Mouse (Mus musculus) retina, postnatal 7 days (tissue): ENCODE measurements around the gene Anapc5.

ENCODE experiments used
- DNase-seq: peaks from one replicate; pipeline ENCODE4 v3.0.0-alpha.2; 2012; ENCODE audit warnings: low read depth, low spot score

Anapc5 gene

GRCm38 (mm10) chr5:122799379-122800344, 21.5 kb downstream of the Anapc5 start:
- DNase-seq: no peak

DNA sequence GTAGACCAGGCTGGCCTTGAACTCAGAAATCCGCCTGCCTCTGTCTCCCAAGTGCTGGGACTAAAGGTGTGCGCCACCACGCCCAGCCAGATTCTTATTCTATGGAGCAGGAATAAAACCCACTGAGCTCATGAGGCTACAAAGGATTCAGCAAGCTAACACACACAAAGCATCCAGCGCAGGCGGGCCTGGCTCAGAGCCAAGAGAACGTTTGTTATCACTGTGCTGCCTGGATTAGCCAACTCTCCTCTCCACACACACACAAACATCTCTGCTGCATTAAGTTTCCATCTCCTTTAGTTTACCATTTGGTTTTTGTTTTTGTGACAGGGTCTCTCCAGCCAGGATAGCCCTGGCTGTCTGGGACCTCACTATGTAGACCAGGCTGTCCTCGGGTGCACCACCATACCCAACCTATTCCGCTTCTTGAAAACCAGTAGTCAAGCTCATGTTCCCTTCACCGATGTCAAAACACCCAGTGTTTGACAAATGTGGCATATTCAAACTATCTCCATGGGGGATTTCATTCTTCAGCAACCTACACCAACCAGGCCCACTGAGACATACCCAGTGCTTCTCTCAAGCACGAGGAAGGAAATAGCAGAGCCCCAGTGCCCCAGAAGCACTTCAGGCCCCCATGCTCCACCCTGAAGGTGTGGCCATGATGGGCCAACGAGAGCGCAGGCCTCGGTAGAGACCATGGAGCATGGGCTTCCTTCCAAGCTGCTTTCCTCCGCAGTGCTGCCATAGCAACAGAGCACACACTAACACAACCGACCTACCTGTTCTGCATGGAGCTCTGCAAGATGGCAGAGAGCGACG, 22.4 kb downstream of the Anapc5 start:
- DNase-seq: no peak

- no peak for DNase-seq
Measured at GRCm38 (mm10) chr5:122797866-122798265, 23.3 kb downstream of the Anapc5 start.

GRCm38 (mm10) chr5:122788696-122789095, 32.4 kb downstream of the Anapc5 start:
- DNase-seq: no peak

- no peak for DNase-seq
Measured at GRCm38 (mm10) chr5:122786035-122786819, 34.9 kb downstream of the Anapc5 start.

- DNase-seq: no peak
Measured at GRCm38 (mm10) chr5:122783726-122784406, 37.3 kb downstream of the Anapc5 start.

GRCm38 (mm10) chr5:122782066-122782465, 39.1 kb downstream of the Anapc5 start:
- DNase-seq: no peak

DNA sequence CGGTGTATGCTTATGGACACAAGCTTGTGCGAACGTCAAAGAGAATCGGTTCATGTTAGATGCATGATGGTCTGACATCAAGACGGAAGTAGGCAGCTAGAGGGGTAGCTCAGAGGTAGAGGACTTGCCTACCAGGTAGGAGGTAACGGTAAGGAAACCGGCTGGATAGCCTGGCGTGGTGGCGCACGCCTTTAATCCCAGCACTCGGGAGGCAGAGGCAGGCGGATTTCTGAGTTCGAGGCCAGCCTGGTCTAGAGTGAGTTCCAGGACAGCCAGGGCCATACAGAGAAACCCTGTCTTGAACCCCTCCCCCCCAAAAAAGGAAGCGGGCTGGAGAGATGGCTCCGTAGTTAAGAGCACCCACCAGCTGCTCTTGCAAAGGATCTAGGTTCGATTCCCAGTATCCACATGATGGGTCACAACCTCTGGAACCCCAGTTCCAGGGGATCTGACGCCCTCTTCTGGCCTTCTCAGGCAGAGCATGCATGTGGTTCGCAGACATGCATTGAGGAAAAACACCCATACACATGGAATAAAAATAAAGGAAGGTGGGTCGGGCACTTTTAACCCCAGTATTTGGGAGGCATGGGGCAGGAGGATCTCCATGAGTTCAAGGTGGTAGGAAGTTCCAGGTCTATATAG, 40.2 kb downstream of the Anapc5 start:
- DNase-seq: no peak

- peak; percentile 75 for DNase-seq
Measured at GRCm38 (mm10) chr5:122779277-122779834, 41.8 kb downstream of the Anapc5 start, which contains the start of gene Camkk2. Gene Camkk2 (minus strand): TSS chr5:122779409.

DNA sequence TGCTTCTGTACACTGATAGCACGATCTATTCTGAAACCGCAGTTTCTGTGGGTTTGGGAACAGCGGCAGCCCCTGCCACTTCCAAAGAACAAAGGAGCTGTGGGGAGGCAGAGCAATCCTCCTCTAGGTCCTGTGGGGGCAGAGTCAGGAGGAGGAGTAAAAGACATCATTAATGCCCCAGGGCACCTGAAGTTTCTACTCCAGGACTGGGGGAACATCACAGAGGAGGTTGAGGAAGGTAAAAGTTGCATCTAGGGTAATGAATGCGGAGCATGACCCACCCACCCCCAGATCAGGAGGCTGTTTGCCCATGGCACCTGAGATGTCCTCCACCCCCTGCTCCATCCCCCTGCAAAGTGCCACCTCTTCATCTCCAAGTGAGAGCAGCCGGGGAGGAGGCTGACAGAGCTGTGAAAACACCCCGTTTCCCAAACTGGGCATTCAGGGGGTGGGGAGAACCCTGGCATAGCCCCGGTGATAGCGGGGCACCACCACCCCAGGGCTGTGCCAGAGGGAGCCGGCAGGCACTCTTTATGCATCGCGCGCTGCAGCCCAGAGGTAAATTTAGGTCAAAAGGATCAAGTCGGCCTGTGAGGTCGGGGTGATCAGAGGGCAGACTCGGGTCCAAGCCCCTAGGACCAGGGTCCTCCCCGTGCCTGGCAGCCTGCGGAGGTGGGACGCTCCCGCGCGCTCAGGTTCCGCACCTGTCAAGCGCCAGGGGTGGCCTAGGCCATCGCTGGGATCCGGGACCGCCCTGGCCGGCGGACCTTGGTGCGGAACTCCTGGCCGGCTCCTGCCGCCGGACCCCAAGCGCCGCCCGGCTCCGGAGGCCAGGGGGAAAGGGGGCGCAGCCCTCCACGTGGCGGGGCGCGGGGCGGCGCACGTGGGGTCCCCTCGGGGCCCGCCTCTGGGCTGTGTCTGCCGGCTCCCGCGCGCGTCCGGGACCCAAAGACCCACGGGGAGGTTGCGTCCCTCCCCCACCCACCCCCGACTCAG, 42.6 kb downstream of the Anapc5 start:
- peak; percentile 14 for DNase-seq

DNA sequence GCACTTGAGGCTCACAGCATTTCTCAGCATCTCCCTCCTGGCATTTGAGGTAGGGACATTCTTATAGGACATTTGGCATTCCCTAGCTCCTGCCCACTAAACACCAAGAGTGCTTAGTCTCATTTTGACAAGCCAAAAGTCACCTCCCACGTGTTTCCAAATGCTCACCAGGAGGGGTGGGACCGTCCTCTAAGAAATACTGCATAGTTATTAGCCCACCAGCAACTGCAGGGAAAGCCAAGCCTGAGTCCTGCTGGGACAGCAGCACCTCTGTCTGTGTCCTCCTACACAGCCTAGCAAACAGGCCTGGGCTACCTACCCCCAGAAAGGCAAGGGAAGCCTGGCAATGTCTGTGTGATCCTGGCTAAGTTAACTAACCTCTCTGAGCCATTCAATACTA, 43.8 kb downstream of the Anapc5 start:
- DNase-seq: no peak

GRCm38 (mm10) chr5:122775646-122776286, 45.4 kb downstream of the Anapc5 start:
- no peak for DNase-seq

DNA sequence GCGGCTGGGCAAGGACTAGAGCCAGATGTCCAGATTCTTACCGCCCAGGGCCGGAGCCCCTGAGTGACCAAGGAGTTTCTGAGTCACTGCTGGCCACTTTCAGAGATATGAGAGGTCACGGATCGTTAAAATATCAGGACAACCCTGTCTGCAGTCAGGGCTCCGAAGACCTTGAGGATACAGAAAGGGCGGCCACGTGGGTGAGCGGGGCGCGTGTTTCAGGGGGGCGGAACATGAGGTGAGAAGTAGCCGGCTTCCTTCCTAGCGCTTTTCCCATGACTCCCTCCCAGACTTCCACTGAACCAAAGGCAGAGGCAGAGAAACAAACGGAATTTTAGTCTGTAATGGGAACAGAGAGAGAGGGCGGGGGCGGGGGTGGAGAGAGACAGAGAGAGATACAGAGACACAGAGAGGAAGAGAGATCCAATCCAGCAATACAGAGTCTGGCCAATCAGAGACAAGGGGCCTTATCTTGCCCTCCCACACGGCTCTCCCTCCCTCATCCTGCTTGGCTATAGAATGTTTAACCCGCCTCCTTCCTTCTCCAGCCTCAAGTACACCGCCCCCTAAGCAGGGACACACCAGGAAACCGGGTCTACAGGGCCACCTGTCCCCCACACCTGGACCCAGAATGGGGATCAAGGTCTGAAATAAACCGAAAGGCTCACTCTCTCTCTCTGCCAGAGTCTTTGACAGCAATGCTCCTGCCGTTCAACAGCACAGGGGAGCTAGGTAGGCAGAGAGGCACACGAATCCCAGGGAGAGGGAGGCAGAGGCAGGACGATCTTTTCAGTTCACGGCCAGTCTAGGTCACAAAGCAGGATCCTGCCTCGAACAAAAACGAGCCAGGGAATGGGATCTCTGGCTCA, 46.2 kb downstream of the Anapc5 start:
- no peak for DNase-seq

- no peak for DNase-seq
Measured at GRCm38 (mm10) chr5:122773756-122774155, 47.4 kb downstream of the Anapc5 start.

- DNase-seq: no peak
Measured at GRCm38 (mm10) chr5:122771428-122771827, 49.7 kb downstream of the Anapc5 start.

- DNase-seq: no peak
Measured at GRCm38 (mm10) chr5:122770806-122771261, 50.3 kb downstream of the Anapc5 start.

- no peak for DNase-seq
Measured at GRCm38 (mm10) chr5:122770304-122770703, 50.8 kb downstream of the Anapc5 start.
